Mouse (Mus musculus): ENCODE data around the gene Trmt61a. TPM values are rescaled to one million over a fixed set of nuclear protein-coding genes. Genes with fewer than 3 reads are reported as not detected.
A peak's percentile ranks its signal among the peaks of the same experiment; 100 is the strongest.

The Trmt61a gene
- polyA plus RNA-seq, 1 experiment from 2014 or later, result 14.4 TPM

- H3K27ac ChIP-seq, result 0 out of 2 replicates have a peak overlapping the region, but pooled peaks have one; percentile 17
- no peaks in the 10 kb centered on the region for H3K36me3 ChIP-seq
- WGBS, result 36% methylated on average over 5 of the region's 5 CpGs
- no peak overlapping the region for H3K4me3 ChIP-seq
- no peaks in the 10 kb centered on the region for H3K9me3 ChIP-seq
- H3K4me1 ChIP-seq, result peaks cover 63% of the 10 kb centered on the region
- ATAC-seq (ENCODE audit: insufficient number of reproducible peaks, low FRiP score, low TSS enrichment, low read depth), result no peak
- H3K27me3 ChIP-seq, result no peaks in the 10 kb centered on the region
- no peak overlapping the region for H3K4me2 ChIP-seq
- no peak overlapping the region for H3K9ac ChIP-seq
Measured at GRCm38 (mm10) chr12:111691346-111691872, 13.5 kb downstream of the Trmt61a start.

- ATAC-seq (ENCODE audit: insufficient number of reproducible peaks, low FRiP score, low TSS enrichment, low read depth), result no peak
- WGBS, result 85% methylated on average over 5 of the region's 5 CpGs
- H3K9me3 ChIP-seq, result no peaks in the 10 kb centered on the region
- no peaks in the 10 kb centered on the region for H3K27me3 ChIP-seq
- 0 out of 2 replicates have a peak overlapping the region, but pooled peaks have one; percentile 27 for H3K27ac ChIP-seq
- no peak overlapping the region for H3K4me2 ChIP-seq
- no peak overlapping the region for H3K9ac ChIP-seq
- H3K4me1 ChIP-seq, result peaks cover 51% of the 10 kb centered on the region
- H3K36me3 ChIP-seq, result no peaks in the 10 kb centered on the region
- no peak overlapping the region for H3K4me3 ChIP-seq
Measured at GRCm38 (mm10) chr12:111692899-111693298, 15.0 kb downstream of the Trmt61a start.

GRCm38 (mm10) chr12:111693341-111694270 is 15.7 kb downstream of the Trmt61a start:
- Histone ChIP-seq H3K9me3 (no peaks in the 10 kb centered on the region), H3K4me2 (no peak overlapping the region), H3K27ac (peak overlapping the region; percentile 47), H3K36me3 (no peaks in the 10 kb centered on the region), H3K9ac (no peak overlapping the region), H3K4me3 (no peak overlapping the region), H3K4me1 (peaks cover 48% of the 10 kb centered on the region), H3K27me3 (no peaks in the 10 kb centered on the region)
- WGBS, result 41% methylated on average over 18 of the region's 18 CpGs
- ATAC-seq (ENCODE audit: insufficient number of reproducible peaks, low FRiP score, low TSS enrichment, low read depth), result peak; percentile 54

GRCm38 (mm10) chr12:111694271-111694781 is 16.4 kb downstream of the Trmt61a start:
- no peaks in the 10 kb centered on the region for H3K36me3 ChIP-seq
- H3K27me3 ChIP-seq, result no peaks in the 10 kb centered on the region
- WGBS, result 33% methylated on average over 12 of the region's 12 CpGs
- no peak overlapping the region for H3K4me3 ChIP-seq
- H3K9me3 ChIP-seq, result no peaks in the 10 kb centered on the region
- H3K4me1 ChIP-seq, result peaks cover 47% of the 10 kb centered on the region
- H3K4me2 ChIP-seq, result no peak overlapping the region
- no peak overlapping the region for H3K9ac ChIP-seq
- peak overlapping the region; percentile 47 for H3K27ac ChIP-seq
- ATAC-seq (ENCODE audit: insufficient number of reproducible peaks, low FRiP score, low TSS enrichment, low read depth), result no peak

- no peak overlapping the region for H3K9ac ChIP-seq
- peaks cover 45% of the 10 kb centered on the region for H3K4me1 ChIP-seq
- no peaks in the 10 kb centered on the region for H3K36me3 ChIP-seq
- 62% methylated on average over 13 of the region's 13 CpGs for WGBS
- no peak for ATAC-seq (ENCODE audit: insufficient number of reproducible peaks, low FRiP score, low TSS enrichment, low read depth)
- no peaks in the 10 kb centered on the region for H3K27me3 ChIP-seq
- no peak overlapping the region for H3K4me3 ChIP-seq
- H3K9me3 ChIP-seq, result no peaks in the 10 kb centered on the region
- H3K4me2 ChIP-seq, result no peak overlapping the region
- no peak overlapping the region for H3K27ac ChIP-seq
Measured at GRCm38 (mm10) chr12:111694880-111695804, 17.2 kb downstream of the Trmt61a start.

- H3K36me3 ChIP-seq, result no peaks in the 10 kb centered on the region
- no peak overlapping the region; the same call in 1 of the 2 replicates for H3K27ac ChIP-seq
- no peak overlapping the region for H3K4me3 ChIP-seq
- H3K4me2 ChIP-seq, result no peak overlapping the region
- no peaks in the 10 kb centered on the region for H3K27me3 ChIP-seq
- H3K4me1 ChIP-seq, result peaks cover 41% of the 10 kb centered on the region
- no peak for ATAC-seq (ENCODE audit: insufficient number of reproducible peaks, low FRiP score, low TSS enrichment, low read depth)
- no peak overlapping the region for H3K9ac ChIP-seq
- WGBS, result 31% methylated on average over 6 of the region's 6 CpGs
- H3K9me3 ChIP-seq, result no peaks in the 10 kb centered on the region
Measured at GRCm38 (mm10) chr12:111696239-111696638, 18.3 kb downstream of the Trmt61a start.

- WGBS, result 62% methylated on average over 4 of the region's 4 CpGs
- H3K9ac ChIP-seq, result no peak overlapping the region
Measured at GRCm38 (mm10) chr12:111697708-111698107, 19.8 kb downstream of the Trmt61a start.

GRCm38 (mm10) chr12:111698346-111698913 is 20.5 kb downstream of the Trmt61a start:
- ATAC-seq (ENCODE audit: insufficient number of reproducible peaks, low FRiP score, low TSS enrichment, low read depth), result no peak
- Histone ChIP-seq H3K4me3 (no peak overlapping the region), H3K27me3 (no peaks in the 10 kb centered on the region), H3K9ac (0 out of 2 replicates have a peak overlapping the region, but pooled peaks have one; percentile 11), H3K27ac (no peak overlapping the region), H3K4me1 (peaks cover 25% of the 10 kb centered on the region), H3K36me3 (no peaks in the 10 kb centered on the region), H3K9me3 (no peaks in the 10 kb centered on the region), H3K4me2 (no peak overlapping the region)
- 72% methylated on average over 6 of the region's 6 CpGs for WGBS

More at GRCm38 (mm10) chr12:111697708-111698107, 19.8 kb downstream of the Trmt61a start:
- no peak for ATAC-seq (ENCODE audit: insufficient number of reproducible peaks, low FRiP score, low TSS enrichment, low read depth)
- H3K4me1 ChIP-seq, result peaks cover 32% of the 10 kb centered on the region
- H3K36me3 ChIP-seq, result no peaks in the 10 kb centered on the region
- no peaks in the 10 kb centered on the region for H3K9me3 ChIP-seq
- H3K27me3 ChIP-seq, result no peaks in the 10 kb centered on the region
- no peak overlapping the region for H3K27ac ChIP-seq
- no peak overlapping the region for H3K4me3 ChIP-seq
- H3K4me2 ChIP-seq, result no peak overlapping the region

GRCm38 (mm10) chr12:111699542-111699941 is 21.6 kb downstream of the Trmt61a start:
- Histone ChIP-seq H3K27me3 (no peaks in the 10 kb centered on the region), H3K9me3 (no peaks in the 10 kb centered on the region), H3K4me1 (peaks cover 17% of the 10 kb centered on the region), H3K27ac (no peak overlapping the region), H3K4me2 (no peak overlapping the region), H3K4me3 (no peak overlapping the region), H3K36me3 (no peaks in the 10 kb centered on the region), H3K9ac (no peak overlapping the region)
- 83% methylated on average over 4 of the region's 4 CpGs for WGBS
- ATAC-seq (ENCODE audit: insufficient number of reproducible peaks, low FRiP score, low TSS enrichment, low read depth), result no peak

GRCm38 (mm10) chr12:111700920-111701458 is 23.1 kb downstream of the Trmt61a start:
- Histone ChIP-seq H3K4me1 (peaks cover 20% of the 10 kb centered on the region), H3K4me3 (no peak overlapping the region), H3K27ac (no peak overlapping the region), H3K9me3 (no peaks in the 10 kb centered on the region), H3K36me3 (no peaks in the 10 kb centered on the region), H3K4me2 (no peak overlapping the region), H3K9ac (no peak overlapping the region), H3K27me3 (no peaks in the 10 kb centered on the region)
- ATAC-seq (ENCODE audit: insufficient number of reproducible peaks, low FRiP score, low TSS enrichment, low read depth), result no peak
- 53% methylated on average over 9 of the region's 9 CpGs for WGBS

GRCm38 (mm10) chr12:111703301-111703700 is 25.4 kb downstream of the Trmt61a start:
- peaks cover 16% of the 10 kb centered on the region for H3K36me3 ChIP-seq
- WGBS, result 72% methylated on average over 3 of the region's 3 CpGs
- no peak for ATAC-seq (ENCODE audit: insufficient number of reproducible peaks, low FRiP score, low TSS enrichment, low read depth)

More at GRCm38 (mm10) chr12:111703301-111703700, 25.4 kb downstream of the Trmt61a start:
- no peak overlapping the region for H3K27ac ChIP-seq
- peaks cover 17% of the 10 kb centered on the region for H3K4me1 ChIP-seq
- no peaks in the 10 kb centered on the region for H3K27me3 ChIP-seq
- H3K4me2 ChIP-seq, result no peak overlapping the region
- H3K9ac ChIP-seq, result no peak overlapping the region
- H3K4me3 ChIP-seq, result no peak overlapping the region
- no peaks in the 10 kb centered on the region for H3K9me3 ChIP-seq

Measured in limb, embryonic 15.5 days (tissue).